Comparison of ENCODE assay signal across 16 mouse cellular contexts in the genomic region with DNA sequence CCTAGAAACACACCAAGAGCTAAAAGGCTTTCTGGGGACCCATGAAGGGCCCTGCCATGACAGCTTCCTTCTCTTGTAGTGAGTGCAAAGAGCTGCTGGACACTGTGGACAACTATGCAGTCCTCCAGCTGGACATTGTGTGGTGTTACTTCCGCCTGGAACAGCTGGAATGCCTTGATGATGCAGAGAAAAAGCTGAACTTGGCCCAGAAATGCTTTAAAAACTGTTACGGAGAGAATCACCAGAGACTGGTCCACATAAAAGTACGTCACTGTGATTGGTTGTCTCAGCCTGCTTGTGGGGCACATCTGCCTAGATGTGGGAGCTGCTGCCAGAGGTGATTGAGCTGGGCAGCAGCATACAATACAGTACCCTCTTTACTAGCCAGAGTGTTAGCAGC. TPM values are rescaled to one million over a fixed set of nuclear protein-coding genes. Genes with fewer than 3 reads are reported as not detected.
DNase-seq lines count a peak whose midpoint lies in the region; ATAC-seq and TF ChIP-seq lines count a peak whose summit lies in the region.
"Had no signal": no experiment of that assay in that cellular context is flagged by ENCODE, and none has a peak within 500 bp of the region (broad histone marks: within the 10 kb centered on the region; RNA-seq: fewer than 3 reads in every experiment).

No protein-coding gene starts in this region.

- TF ChIP-seq CTCF in hindbrain, postnatal 0 days (IDR thresholded peaks at IDR 0.05; ENCODE audit: low read depth): no peak

- H3K27me3 ChIP-seq in hindbrain, embryonic 10.5 days (ENCODE audit: insufficient read depth, poor library complexity, severe bottlenecking): no peaks in the 10 kb centered on the region
- no peaks in the 10 kb centered on the region for H3K27me3 ChIP-seq in hindbrain, postnatal 0 days (ENCODE audit: insufficient read depth, low read length)
- H3K27me3 ChIP-seq in kidney, embryonic 15.5 days: no peaks in the 10 kb centered on the region
- no peaks in the 10 kb centered on the region for H3K27me3 ChIP-seq in lung, embryonic 15.5 days
- H3K27me3 ChIP-seq: limb, embryonic 13.5 days; neural tube, embryonic 12.5 days had no signal

- WGBS in hindbrain, embryonic 10.5 days: 90% methylated on average over 3 of the region's 3 CpGs
- 87% methylated on average over 3 of the region's 3 CpGs for WGBS in hindbrain, postnatal 0 days
- 82% methylated on average over 3 of the region's 3 CpGs for WGBS in kidney, embryonic 15.5 days
- 55% methylated on average over 3 of the region's 3 CpGs for WGBS in lung, embryonic 15.5 days

- peaks cover 100% of the 10 kb centered on the region for H3K36me3 ChIP-seq in hindbrain, embryonic 10.5 days
- H3K36me3 ChIP-seq in hindbrain, postnatal 0 days (ENCODE audit: insufficient read depth, low read length): peaks cover 83% of the 10 kb centered on the region
- peaks cover 98% of the 10 kb centered on the region for H3K36me3 ChIP-seq in kidney, embryonic 15.5 days
- H3K36me3 ChIP-seq in lung, embryonic 15.5 days: peaks cover 82% of the 10 kb centered on the region

- no peaks in the 10 kb centered on the region for H3K9me3 ChIP-seq in hindbrain, embryonic 10.5 days
- H3K9me3 ChIP-seq in hindbrain, postnatal 0 days (ENCODE audit: low read length): no peaks in the 10 kb centered on the region
- H3K9me3 ChIP-seq in kidney, embryonic 15.5 days (replicated peaks): no peaks in the 10 kb centered on the region
- no peaks in the 10 kb centered on the region for H3K9me3 ChIP-seq in lung, embryonic 15.5 days
- H3K9me3 ChIP-seq: limb, embryonic 13.5 days; neural tube, embryonic 12.5 days had no signal

- no peak for ATAC-seq in hindbrain, postnatal 0 days
- no peak for ATAC-seq in kidney, embryonic 15.5 days (replicated peaks; ENCODE audit: low FRiP score)
- peak; percentile 88 for ATAC-seq in lung, embryonic 15.5 days (ENCODE audit: borderline replicate concordance, extremely low read depth, low FRiP score, low TSS enrichment)
- ATAC-seq: forebrain, embryonic 16.5 days had no signal

- no peak overlapping the region for H3K4me2 ChIP-seq in hindbrain, postnatal 0 days (ENCODE audit: low read depth, low read length)
- H3K4me2 ChIP-seq in kidney, embryonic 15.5 days: no peak overlapping the region
- H3K4me2 ChIP-seq in lung, embryonic 15.5 days: no peak overlapping the region
- H3K4me2 ChIP-seq: limb, embryonic 13.5 days; neural tube, embryonic 12.5 days had no signal

- H3K4me3 ChIP-seq in hindbrain, embryonic 10.5 days: no peak overlapping the region
- H3K4me3 ChIP-seq in hindbrain, postnatal 0 days (ENCODE audit: low read length): no peak overlapping the region
- no peak overlapping the region for H3K4me3 ChIP-seq in kidney, embryonic 15.5 days (replicated peaks)
- no peak overlapping the region for H3K4me3 ChIP-seq in lung, embryonic 15.5 days
- H3K4me3 ChIP-seq: erythroblast, embryonic 14.5 days; limb, embryonic 13.5 days; neural tube, embryonic 12.5 days had no signal

- no peak overlapping the region for H3K9ac ChIP-seq in hindbrain, postnatal 0 days (replicated peaks; ENCODE audit: low read length)
- no peak overlapping the region for H3K9ac ChIP-seq in kidney, embryonic 15.5 days
- H3K9ac ChIP-seq in lung, embryonic 15.5 days: no peak overlapping the region
- H3K9ac ChIP-seq: limb, embryonic 13.5 days; neural tube, embryonic 12.5 days had no signal

- DNase-seq in hindbrain, embryonic 10.5 days (ENCODE audit: low spot score): no peak
- DNase-seq in hindbrain, postnatal 0 days (ENCODE audit: low spot score): no peak
- peak; percentile 44 to 66 for DNase-seq in kidney, postnatal 4 days
- peak; percentile 39 for DNase-seq in lung, postnatal 14 days
- no peak for DNase-seq in right cerebral cortex, postnatal 10 days (ENCODE audit: low spot score in 2 of 2)
- DNase-seq: cerebellum, postnatal 25 days; layer of hippocampus, adult 9-11 months; thymus, adult 2 months had no signal

- peak overlapping the region; percentile 6; the same call in 1 of the 2 replicates for H3K27ac ChIP-seq in hindbrain, embryonic 10.5 days
- no peak overlapping the region for H3K27ac ChIP-seq in hindbrain, postnatal 0 days
- H3K27ac ChIP-seq in kidney, embryonic 15.5 days: no peak overlapping the region
- H3K27ac ChIP-seq in lung, embryonic 15.5 days: peak overlapping the region; percentile 62
- H3K27ac ChIP-seq: limb, embryonic 13.5 days; neural tube, embryonic 12.5 days had no signal

- H3K4me1 ChIP-seq in hindbrain, embryonic 10.5 days (replicated peaks): peaks cover 9% of the 10 kb centered on the region
- H3K4me1 ChIP-seq in hindbrain, postnatal 0 days (ENCODE audit: insufficient read depth, low read length): no peaks in the 10 kb centered on the region
- H3K4me1 ChIP-seq in kidney, embryonic 15.5 days: no peaks in the 10 kb centered on the region
- H3K4me1 ChIP-seq in lung, embryonic 15.5 days: no peaks in the 10 kb centered on the region
- H3K4me1 ChIP-seq: limb, embryonic 13.5 days; neural tube, embryonic 12.5 days had no signal

RNA-seq across cellular contexts. Expression of a gene that starts 15.9 kb away (rescaled TPM):
- polyA plus RNA-seq in hindbrain, embryonic 10.5 days (2016; fragmentation: Nextera tagmentation; extraction: Ambion mirVana): 27.3 and 28.8 TPM in 2 replicates
- 33.8 and 37.1 TPM in 2 replicates for total RNA-seq in hindbrain, postnatal 0 days (2014; rRNA removed)
- 40.5 and 42.5 TPM in 2 replicates for polyA plus RNA-seq in hindbrain, postnatal 0 days (2015; fragmentation: Nextera tagmentation; extraction: Ambion mirVana)
- polyA plus RNA-seq in kidney, embryonic 15.5 days (2015; fragmentation: Nextera tagmentation; extraction: Ambion mirVana): 40.3 and 41.2 TPM in 2 replicates
- polyA plus RNA-seq in lung, embryonic 15.5 days (2015; fragmentation: Nextera tagmentation; extraction: Ambion mirVana): 33.5 and 33.9 TPM in 2 replicates

RNA-seq across cellular contexts. Expression of a gene that starts 29.3 kb away (rescaled TPM):
- polyA plus RNA-seq in hindbrain, embryonic 10.5 days (2016; fragmentation: Nextera tagmentation; extraction: Ambion mirVana): 20.9 and 25.2 TPM in 2 replicates
- 15.4 and 16.0 TPM in 2 replicates for total RNA-seq in hindbrain, postnatal 0 days (2014; rRNA removed)
- 7.8 and 8.0 TPM in 2 replicates for polyA plus RNA-seq in hindbrain, postnatal 0 days (2015; fragmentation: Nextera tagmentation; extraction: Ambion mirVana)
- 28.4 and 32.4 TPM in 2 replicates for polyA plus RNA-seq in kidney, embryonic 15.5 days (2015; fragmentation: Nextera tagmentation; extraction: Ambion mirVana)
- 36.3 and 37.2 TPM in 2 replicates for polyA plus RNA-seq in lung, embryonic 15.5 days (2015; fragmentation: Nextera tagmentation; extraction: Ambion mirVana)
- total RNA-seq: gastrocnemius, adult 18-20 months had no signal
- polyA plus RNA-seq: erythroblast, embryonic 14.5 days had no signal

RNA-seq across cellular contexts. Expression of a gene that starts 56.5 kb away (rescaled TPM):
- polyA plus RNA-seq in hindbrain, embryonic 10.5 days (2016; fragmentation: Nextera tagmentation; extraction: Ambion mirVana): 0.42 and 0.44 TPM in 2 replicates
- total RNA-seq in hindbrain, postnatal 0 days (2014; rRNA removed): not detected in 2 replicates
- polyA plus RNA-seq in hindbrain, postnatal 0 days (2015; fragmentation: Nextera tagmentation; extraction: Ambion mirVana): 4.7 and 5.4 TPM in 2 replicates
- 2.0 and 3.4 TPM in 2 replicates for polyA plus RNA-seq in kidney, embryonic 15.5 days (2015; fragmentation: Nextera tagmentation; extraction: Ambion mirVana)
- polyA plus RNA-seq in lung, embryonic 15.5 days (2015; fragmentation: Nextera tagmentation; extraction: Ambion mirVana): 2.0 and 2.2 TPM in 2 replicates
- total RNA-seq: gastrocnemius, adult 18-20 months; heart, adult 18-20 months had no signal
- polyA plus RNA-seq: erythroblast, embryonic 14.5 days; forebrain, embryonic 16.5 days had no signal

Comparison
In these comparisons a context has a peak if more than half of its experiments do, and no peak if none do; other contexts are left out.
1. H3K27ac ChIP-seq: peak in hindbrain, embryonic 10.5 days (single experiment) and lung, embryonic 15.5 days (single experiment); none in hindbrain, postnatal 0 days (single experiment) and kidney, embryonic 15.5 days (single experiment).
2. DNase-seq: peak in kidney, postnatal 4 days (2 of 2) and lung, postnatal 14 days (single experiment); none in hindbrain, embryonic 10.5 days (single experiment), hindbrain, postnatal 0 days (single experiment) and right cerebral cortex, postnatal 10 days (0 of 2).